Mouse (Mus musculus) intestine, embryonic 15.5 days (tissue): ENCODE data around the gene Pid1. TPM values are rescaled to one million over a fixed set of nuclear protein-coding genes. Genes with fewer than 3 reads are reported as not detected.
"Not testable (repeated sequence)": the region's sequence is repeated elsewhere in the genome, so short reads cannot be mapped to it uniquely, and the experiment has no call there.

Source experiments
- ATAC-seq: fragments of 200-750 bp; cut with Nextera tagmentation; 2 replicates; pipeline ENCODE4 v1.8.0; 2017; ENCODE audit warnings: moderate TSS enrichment, moderate library complexity
- H3K27ac ChIP-seq: fragments of 300-500 bp; sonication (generic); 2 replicates; pipeline ENCODE4 v1.5.1; 2015; ENCODE audit warnings: mild to moderate bottlenecking, inconsistent platforms
- H3K27me3 ChIP-seq: fragments of 300-500 bp; sonication (generic); replicated peaks from 2 replicates; pipeline ENCODE4 v1.6.1; 2015; ENCODE audit warnings: inconsistent platforms
- H3K36me3 ChIP-seq: fragments of 300-500 bp; sonication (generic); 2 replicates; pipeline ENCODE4 v1.6.1; 2015; ENCODE audit warnings: inconsistent platforms
- H3K4me1 ChIP-seq: fragments of 300-500 bp; sonication (generic); replicated peaks from 2 replicates; pipeline ENCODE4 v1.6.1; 2015; ENCODE audit warnings: inconsistent platforms
- H3K4me2 ChIP-seq: fragments of 300-500 bp; sonication (generic); replicated peaks from 2 replicates; pipeline ENCODE4 v1.6.1; 2015; ENCODE audit warnings: mild to moderate bottlenecking, inconsistent platforms
- H3K4me3 ChIP-seq: fragments of 300-500 bp; sonication (generic); replicated peaks from 2 replicates; pipeline ENCODE4 v1.5.1; 2015; ENCODE audit warnings: inconsistent platforms
- H3K9ac ChIP-seq: fragments of 300-500 bp; sonication (generic); 2 replicates; pipeline ENCODE4 v1.6.1; 2015; ENCODE audit warnings: inconsistent platforms
- H3K9me3 ChIP-seq: fragments of 300-500 bp; sonication (generic); 2 replicates; pipeline ENCODE4 v1.6.1; 2016; ENCODE audit warnings: inconsistent platforms
- WGBS: fragments of 180-500 bp; shearing (Covaris S2); methylation state at CpG from one replicate; pipeline ENCODE4 v1.1.7; 2015; 5-methylcytosine and 5-hydroxymethylcytosine counted together
- polyA plus RNA-seq: library from polyadenylated mRNA; unstranded; fragments of >200 nt; fragmentation: Nextera tagmentation; extraction: Ambion mirVana; gene quantifications from 2 replicates; pipeline ENCODE4 v1.2.1, GENCODE M21; 2015

Gene Pid1
- polyA plus RNA-seq, 1 experiment from 2014 or later = 22.0 TPM

DNA sequence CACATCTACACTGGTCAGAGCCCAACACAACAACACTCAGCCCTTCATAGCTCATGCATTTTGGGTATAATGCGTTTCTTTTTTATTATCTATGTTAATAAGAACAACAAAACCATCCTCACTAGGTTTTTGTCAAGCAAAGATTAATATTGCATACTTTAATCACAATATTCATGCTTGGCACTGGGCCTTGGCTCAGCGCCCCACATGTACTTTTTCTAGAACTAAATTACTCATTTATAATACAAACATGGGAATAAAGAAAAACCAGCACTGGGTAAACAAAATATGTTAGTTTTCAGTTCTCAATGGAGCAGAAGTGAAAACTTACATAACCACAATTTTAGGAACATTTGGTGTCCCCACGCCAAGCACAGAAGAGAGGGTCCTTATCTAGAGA is 116.9 kb downstream of the Pid1 start:
- Histone ChIP-seq H3K36me3 (no peaks in the 10 kb centered on the region), H3K9me3 (no peaks in the 10 kb centered on the region), H3K9ac (no peak overlapping the region), H3K4me1 (no peaks in the 10 kb centered on the region), H3K4me3 (no peak overlapping the region), H3K4me2 (no peak overlapping the region), H3K27ac (no peak overlapping the region), H3K27me3 (no peaks in the 10 kb centered on the region)
- no peak for ATAC-seq
- 66% methylated on average over 3 of the region's 3 CpGs for WGBS

GRCm38 (mm10) chr1:84241192-84241828 is 122.7 kb downstream of the Pid1 start:
- H3K4me3 ChIP-seq = no peak overlapping the region
- ATAC-seq = no peak
- WGBS = 54% methylated on average over 4 of the region's 4 CpGs

DNA sequence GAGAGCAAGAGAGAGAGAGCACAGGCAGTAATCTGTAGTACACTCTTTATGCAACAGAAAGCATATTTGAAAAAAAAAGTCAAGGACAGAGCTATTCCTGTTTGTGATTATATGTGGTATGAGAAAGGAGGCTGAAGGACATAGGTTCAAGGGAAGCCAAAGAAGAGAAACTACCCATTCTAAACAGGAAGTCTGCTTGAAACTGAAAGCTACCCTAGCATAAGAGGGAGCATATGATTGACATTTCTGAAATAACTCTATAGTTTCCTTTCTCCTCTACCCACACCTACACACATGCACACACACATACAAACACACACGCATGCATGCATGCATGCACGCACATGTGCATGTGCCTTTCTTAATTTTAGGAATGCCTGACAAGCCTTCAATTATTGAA is 123.8 kb downstream of the Pid1 start:
- Histone ChIP-seq H3K27me3 (no peaks in the 10 kb centered on the region), H3K4me3 (no peak overlapping the region), H3K9me3 (no peaks in the 10 kb centered on the region), H3K27ac (no peak overlapping the region), H3K4me1 (no peaks in the 10 kb centered on the region), H3K9ac (no peak overlapping the region), H3K36me3 (no peaks in the 10 kb centered on the region), H3K4me2 (no peak overlapping the region)
- WGBS = 81% methylated on average over 2 of the region's 2 CpGs
- ATAC-seq = no peak

More at GRCm38 (mm10) chr1:84241192-84241828, 122.7 kb downstream of the Pid1 start:
- no peak overlapping the region for H3K4me2 ChIP-seq
- H3K27me3 ChIP-seq = no peaks in the 10 kb centered on the region
- no peaks in the 10 kb centered on the region for H3K9me3 ChIP-seq
- no peaks in the 10 kb centered on the region for H3K4me1 ChIP-seq
- no peak overlapping the region for H3K27ac ChIP-seq
- no peaks in the 10 kb centered on the region for H3K36me3 ChIP-seq
- no peak overlapping the region for H3K9ac ChIP-seq

DNA sequence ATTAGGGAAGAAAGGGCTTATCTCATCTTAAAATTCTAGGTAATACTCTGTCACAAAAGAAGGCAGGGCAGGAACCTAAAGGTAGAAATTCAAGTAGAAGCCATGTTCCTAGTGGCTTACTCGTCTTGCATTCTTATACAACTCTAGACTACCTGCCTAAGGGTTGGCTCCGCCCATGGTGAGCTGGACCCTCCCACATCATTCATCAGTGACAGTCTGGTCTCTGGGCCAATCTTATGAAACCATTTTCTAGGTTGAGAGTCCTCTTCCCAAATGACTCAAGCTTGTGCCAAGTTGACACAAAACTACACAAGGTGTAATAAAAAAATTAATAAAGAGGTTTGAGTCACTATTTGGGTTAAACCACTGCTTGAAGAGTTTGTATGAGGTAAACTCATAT is 133.5 kb downstream of the Pid1 start:
- Histone ChIP-seq H3K9me3 (no peaks in the 10 kb centered on the region), H3K4me1 (no peaks in the 10 kb centered on the region), H3K4me3 (no peak overlapping the region), H3K9ac (no peak overlapping the region), H3K4me2 (no peak overlapping the region), H3K36me3 (no peaks in the 10 kb centered on the region), H3K27ac (no peak overlapping the region), H3K27me3 (no peaks in the 10 kb centered on the region)
- 79% methylated on average over 2 of the region's 2 CpGs for WGBS
- ATAC-seq = no peak

DNA sequence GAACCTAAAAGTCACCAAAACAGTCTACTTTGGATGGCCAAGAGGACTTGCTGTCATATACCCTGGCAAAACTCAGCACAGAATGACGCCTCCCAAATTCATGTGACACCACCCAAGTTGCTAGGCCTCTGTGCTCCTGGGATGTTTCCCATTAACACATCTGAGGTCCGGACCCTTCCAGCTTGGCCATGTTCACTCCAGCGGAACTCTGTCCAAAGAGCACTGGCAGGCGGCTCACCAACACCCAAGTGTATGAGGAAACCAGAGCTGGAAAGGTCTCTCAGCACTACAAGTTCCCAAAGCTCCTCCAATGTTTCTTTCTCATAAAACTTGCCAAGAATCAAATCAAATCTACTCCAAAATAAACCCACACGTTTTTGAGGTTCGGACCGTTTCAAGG is 138.4 kb downstream of the Pid1 start:
- no peak overlapping the region for H3K9ac ChIP-seq
- no peak overlapping the region for H3K27ac ChIP-seq
- no peak for ATAC-seq
- no peak overlapping the region for H3K4me2 ChIP-seq
- 90% methylated on average over 7 of the region's 7 CpGs for WGBS
- H3K4me1 ChIP-seq = no peaks in the 10 kb centered on the region
- H3K36me3 ChIP-seq = no peaks in the 10 kb centered on the region
- H3K4me3 ChIP-seq = no peak overlapping the region
- H3K9me3 ChIP-seq = no peaks in the 10 kb centered on the region
- H3K27me3 ChIP-seq = no peaks in the 10 kb centered on the region

DNA sequence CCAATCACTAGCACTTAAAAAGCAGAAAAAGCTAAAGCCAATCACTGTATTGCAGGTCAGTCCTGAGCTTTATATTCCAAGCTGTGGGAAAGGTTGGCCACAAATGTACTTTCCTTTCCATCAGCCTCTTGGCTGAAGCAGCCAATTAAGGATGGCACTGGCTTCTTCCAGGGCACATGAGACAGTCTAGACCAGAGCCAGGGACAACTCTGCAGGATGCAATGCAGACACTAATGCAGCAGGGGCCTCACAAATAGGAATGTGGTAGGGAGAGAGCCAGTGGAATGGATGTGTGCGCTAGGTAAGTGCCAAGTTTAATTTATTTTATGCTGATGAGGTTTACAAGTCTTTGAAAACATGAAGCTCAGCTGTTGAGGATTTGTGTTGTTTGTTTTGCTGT is 141.9 kb downstream of the Pid1 start:
- no peak for ATAC-seq
- WGBS = 74% methylated on average over 1 of the region's 1 CpGs

DNA sequence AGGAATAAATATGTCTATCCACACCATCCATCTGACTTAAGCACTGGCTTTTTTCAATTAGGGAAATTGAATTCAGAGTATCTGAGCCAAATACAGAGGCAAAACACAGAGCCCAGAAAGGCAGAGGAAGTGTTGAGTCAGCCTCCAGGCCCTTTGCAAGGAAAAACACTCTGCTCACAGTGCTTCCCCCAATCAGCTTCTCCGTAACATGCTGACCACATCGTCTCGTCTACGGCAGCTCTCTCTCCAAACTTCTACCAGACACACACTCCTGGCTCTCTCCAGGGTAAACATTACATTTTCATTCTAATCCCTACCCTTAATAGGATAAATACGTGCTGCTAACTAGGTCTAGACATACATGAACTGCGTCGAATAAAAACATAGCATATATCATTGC is 145.4 kb downstream of the Pid1 start:
- WGBS = 31% methylated on average over 7 of the region's 7 CpGs
- H3K4me1 ChIP-seq = no peaks in the 10 kb centered on the region
- H3K36me3 ChIP-seq = no peaks in the 10 kb centered on the region
- no peaks in the 10 kb centered on the region for H3K27me3 ChIP-seq
- peak; percentile 70; the same call in 1 of the 2 replicates for ATAC-seq
- H3K4me2 ChIP-seq = no peak overlapping the region
- H3K9ac ChIP-seq = no peak overlapping the region
- H3K27ac ChIP-seq = no peak overlapping the region
- no peak overlapping the region for H3K4me3 ChIP-seq
- H3K9me3 ChIP-seq = no peaks in the 10 kb centered on the region

More for the DNA sequence above, 141.9 kb downstream of the Pid1 start:
- Histone ChIP-seq H3K9ac (no peak overlapping the region), H3K4me3 (no peak overlapping the region), H3K4me2 (no peak overlapping the region), H3K4me1 (no peaks in the 10 kb centered on the region), H3K27ac (no peak overlapping the region), H3K9me3 (no peaks in the 10 kb centered on the region), H3K36me3 (no peaks in the 10 kb centered on the region), H3K27me3 (no peaks in the 10 kb centered on the region)

DNA sequence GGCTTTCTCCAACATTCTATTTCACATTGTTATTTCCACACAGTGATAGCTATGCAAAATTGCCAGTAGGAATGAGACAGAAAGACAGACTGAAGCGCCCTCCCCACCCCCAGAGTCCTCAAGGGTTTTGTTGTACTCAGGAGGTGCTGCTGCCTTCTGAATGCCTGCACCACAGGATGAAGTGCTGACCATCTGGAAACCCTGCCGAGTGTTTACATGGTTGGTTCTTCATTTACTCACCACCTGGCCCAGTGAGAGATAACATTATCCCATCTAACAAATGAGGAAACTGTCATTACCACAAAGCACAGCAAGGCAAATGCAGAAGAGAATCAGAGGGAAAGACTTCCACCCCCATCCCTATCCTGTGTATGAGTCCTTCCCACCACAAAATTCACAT is 146.2 kb downstream of the Pid1 start:
- no peak overlapping the region for H3K4me3 ChIP-seq
- H3K4me2 ChIP-seq = no peak overlapping the region
- no peaks in the 10 kb centered on the region for H3K36me3 ChIP-seq
- 24% methylated on average over 2 of the region's 2 CpGs for WGBS
- no peak overlapping the region for H3K27ac ChIP-seq
- no peak for ATAC-seq
- no peak overlapping the region for H3K9ac ChIP-seq
- H3K27me3 ChIP-seq = no peaks in the 10 kb centered on the region
- H3K4me1 ChIP-seq = no peaks in the 10 kb centered on the region
- H3K9me3 ChIP-seq = no peaks in the 10 kb centered on the region

DNA sequence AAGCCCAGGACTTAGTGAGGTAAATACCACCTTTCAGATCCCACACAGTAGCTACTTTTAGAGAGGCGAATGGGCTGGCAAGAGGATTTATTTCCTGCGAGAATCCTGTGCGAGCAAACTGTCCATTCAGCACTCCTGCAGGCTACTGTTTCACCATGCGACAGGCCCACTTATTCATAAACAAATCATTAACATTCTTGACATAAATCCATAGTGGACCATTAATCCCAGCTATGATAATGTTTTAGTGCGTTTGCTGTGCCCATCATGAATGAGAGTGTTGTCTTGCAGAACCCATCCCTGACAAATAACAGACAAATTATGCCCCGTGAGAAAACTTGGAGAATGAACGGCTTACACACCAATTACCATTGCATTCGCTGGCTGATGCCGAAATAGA is 152.5 kb downstream of the Pid1 start:
- H3K27me3 ChIP-seq = no peaks in the 10 kb centered on the region

DNA sequence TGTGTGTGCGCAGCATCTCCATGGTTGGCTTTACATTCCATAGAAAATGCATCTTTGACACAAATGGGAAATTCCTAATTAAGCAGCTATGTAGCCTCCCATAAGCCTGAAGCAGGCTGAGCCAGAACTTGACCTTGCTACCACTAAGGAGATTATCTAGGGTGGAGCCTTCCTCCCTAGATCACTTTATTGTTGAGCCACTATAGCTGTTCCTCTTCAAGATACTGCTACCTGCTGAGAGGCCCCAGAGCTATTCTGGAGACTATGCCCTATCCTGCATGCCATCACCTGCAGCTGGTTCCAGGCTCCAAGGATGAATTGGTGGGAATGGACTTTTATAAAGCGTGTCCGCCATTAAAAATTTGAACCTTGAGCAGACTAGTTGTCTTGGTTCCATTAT is 158.2 kb downstream of the Pid1 start:
- not testable (repeated sequence) for H3K4me2 ChIP-seq, H3K36me3 ChIP-seq, H3K9me3 ChIP-seq, H3K9ac ChIP-seq, ATAC-seq, H3K4me1 ChIP-seq, H3K27ac ChIP-seq, H3K27me3 ChIP-seq, H3K4me3 ChIP-seq
- 93% methylated on average over 3 of the region's 3 CpGs for WGBS

More for the DNA sequence above, 152.5 kb downstream of the Pid1 start:
- WGBS = 26% methylated on average over 9 of the region's 9 CpGs
- H3K27ac ChIP-seq = no peak overlapping the region
- no peaks in the 10 kb centered on the region for H3K9me3 ChIP-seq
- no peaks in the 10 kb centered on the region for H3K4me1 ChIP-seq
- ATAC-seq = no peak
- no peak overlapping the region for H3K4me2 ChIP-seq
- H3K9ac ChIP-seq = no peak overlapping the region
- no peaks in the 10 kb centered on the region for H3K36me3 ChIP-seq
- H3K4me3 ChIP-seq = no peak overlapping the region

DNA sequence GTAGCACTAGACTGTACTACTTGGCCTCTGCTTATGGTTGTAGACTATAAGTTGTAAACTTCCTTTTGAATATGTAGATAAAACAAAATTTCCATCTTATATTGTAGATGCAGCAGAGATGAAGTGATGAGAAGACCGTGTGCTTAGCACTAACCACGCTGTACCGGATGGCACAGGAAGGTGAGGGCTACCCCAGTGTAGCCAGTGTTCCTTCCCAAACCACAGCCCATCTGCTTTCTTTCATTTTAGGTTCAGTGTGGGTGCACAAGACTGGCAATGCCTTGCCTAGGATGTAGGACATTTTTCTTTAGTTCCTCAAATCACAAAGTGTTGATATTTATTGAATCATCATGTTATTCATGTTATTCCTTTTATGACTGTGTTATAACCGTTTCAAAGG is 160.5 kb downstream of the Pid1 start:
- WGBS = 86% methylated on average over 4 of the region's 4 CpGs
- Histone ChIP-seq H3K4me3 (no peak overlapping the region), H3K9ac (no peak overlapping the region), H3K27ac (no peak overlapping the region), H3K36me3 (no peaks in the 10 kb centered on the region), H3K4me1 (no peaks in the 10 kb centered on the region), H3K9me3 (no peaks in the 10 kb centered on the region), H3K27me3 (no peaks in the 10 kb centered on the region), H3K4me2 (no peak overlapping the region)
- ATAC-seq = no peak

DNA sequence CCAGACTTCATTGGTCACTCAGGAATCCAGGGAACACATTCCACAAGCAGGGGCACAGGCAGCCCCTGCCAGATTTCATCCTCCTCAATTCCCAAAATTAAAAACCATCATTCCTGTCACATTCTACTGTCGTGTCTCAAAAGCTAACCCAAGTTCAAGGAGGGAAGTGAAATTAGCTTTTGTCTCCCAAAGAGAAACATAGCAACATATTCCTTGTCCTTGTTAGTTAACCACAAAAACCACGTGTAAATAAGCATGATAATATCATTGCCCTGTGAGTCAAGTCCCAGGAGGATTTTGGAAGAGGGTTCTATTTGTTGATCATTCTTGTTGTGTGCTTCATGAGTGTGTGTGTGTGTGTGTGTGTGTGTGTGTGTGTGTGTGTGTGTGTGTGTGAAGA is 164.1 kb downstream of the Pid1 start:
- no peak overlapping the region for H3K27ac ChIP-seq
- 62% methylated on average over 2 of the region's 2 CpGs for WGBS
- H3K4me3 ChIP-seq = no peak overlapping the region
- ATAC-seq = no peak
- no peaks in the 10 kb centered on the region for H3K36me3 ChIP-seq
- H3K27me3 ChIP-seq = no peaks in the 10 kb centered on the region
- no peaks in the 10 kb centered on the region for H3K9me3 ChIP-seq
- H3K4me1 ChIP-seq = no peaks in the 10 kb centered on the region
- H3K9ac ChIP-seq = no peak overlapping the region
- H3K4me2 ChIP-seq = no peak overlapping the region

- no peaks in the 10 kb centered on the region for H3K9me3 ChIP-seq
- ATAC-seq = no peak
- no peak overlapping the region for H3K4me2 ChIP-seq
- no peaks in the 10 kb centered on the region for H3K4me1 ChIP-seq
- H3K27me3 ChIP-seq = no peaks in the 10 kb centered on the region
- H3K27ac ChIP-seq = no peak overlapping the region
- no peak overlapping the region for H3K9ac ChIP-seq
- WGBS = 77% methylated on average over 2 of the region's 2 CpGs
- no peaks in the 10 kb centered on the region for H3K36me3 ChIP-seq
- H3K4me3 ChIP-seq = no peak overlapping the region
Measured at GRCm38 (mm10) chr1:84198887-84199286, 165.1 kb downstream of the Pid1 start.
